Mouse (Mus musculus) spleen, postnatal 36 days (tissue): ENCODE measurements around the gene Lrrc47.
A peak's percentile ranks its signal among the peaks of the same experiment; 100 is the strongest.

Source experiments
- DNase-seq, 2 experiments: peaks; one replicate each; pipeline ENCODE4 v3.0.0; 2022; ENCODE audit warnings: low spot score in 2 of 2, mixed read lengths in 1 of 2

Lrrc47 gene

GRCm38 (mm10) chr4:154011646-154012089, at the start of gene Lrrc47:
TSS of gene Lrrc47 (plus strand) at chr4:154011731.
- DNase-seq = peak; percentile 81 to 84

- no peak for DNase-seq
Measured at GRCm38 (mm10) chr4:153962631-153963030, 48.9 kb upstream of the Lrrc47 start.

DNA sequence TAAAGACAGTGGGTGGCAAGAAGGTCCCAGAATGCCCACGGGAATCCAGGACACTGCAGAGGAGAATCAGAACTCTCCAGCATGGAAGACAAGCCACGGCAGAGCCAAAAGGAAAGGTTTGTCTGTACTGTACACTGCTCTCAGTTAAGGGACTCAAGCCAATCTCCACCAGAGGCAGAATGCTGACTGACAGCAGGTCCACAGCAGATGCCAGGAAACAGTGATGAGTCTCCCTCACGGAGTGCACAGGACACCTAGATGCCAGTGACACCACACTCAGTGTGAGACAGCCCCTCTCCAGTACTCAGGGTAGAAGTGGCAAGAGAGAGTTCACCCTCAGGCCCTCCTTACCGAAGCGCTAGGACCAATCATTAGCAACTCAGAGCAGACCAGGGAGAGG, 44.9 kb upstream of the Lrrc47 start:
- no peak for DNase-seq

DNA sequence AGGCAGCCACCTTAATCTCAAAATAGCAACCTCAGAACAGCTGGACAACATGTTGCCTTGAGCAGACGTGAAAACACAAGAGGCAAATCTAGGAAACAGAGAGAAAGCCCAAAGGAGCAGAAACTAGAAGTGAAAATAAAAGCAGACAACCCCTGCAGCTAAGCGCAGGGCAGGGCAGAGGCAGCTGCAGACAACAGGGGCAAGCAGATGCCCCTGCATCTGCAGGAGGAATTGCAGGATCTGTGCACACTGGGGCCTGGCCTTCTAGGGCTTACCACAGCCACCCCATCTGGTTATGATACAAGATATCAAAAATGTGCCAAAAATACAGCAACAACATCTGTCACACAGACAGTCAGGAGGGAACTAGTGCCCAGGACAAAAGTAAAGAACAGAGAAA, 44.0 kb upstream of the Lrrc47 start:
- DNase-seq = no peak

DNA sequence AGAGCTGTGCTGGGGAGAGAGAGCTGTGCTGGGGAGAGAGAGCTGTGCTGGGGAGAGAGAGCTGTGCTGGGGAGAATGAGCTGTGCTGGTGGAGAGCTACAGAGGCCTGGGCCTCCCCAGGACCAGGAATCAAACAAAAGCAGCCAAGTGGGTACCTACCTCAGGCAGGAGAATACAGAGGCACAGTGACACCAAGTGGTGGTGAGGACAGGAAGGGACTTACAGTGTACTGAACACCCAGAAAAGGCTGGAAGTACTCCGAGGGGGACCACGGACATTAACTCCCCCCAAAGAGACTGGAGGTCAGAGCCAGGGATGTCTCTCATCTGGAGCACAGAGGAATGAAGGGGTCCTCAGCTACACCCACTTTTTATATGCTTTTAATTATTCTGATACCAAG, 43.5 kb upstream of the Lrrc47 start:
- DNase-seq = no peak

GRCm38 (mm10) chr4:153974431-153975291, 36.9 kb upstream of the Lrrc47 start, which contains the start of the genes Dffb and Cep104:
TSS of gene Dffb (minus strand) at chr4:153975126.
TSS of gene Cep104 (plus strand) at chr4:153975194.
- DNase-seq = peak; percentile 85 to 87

DNA sequence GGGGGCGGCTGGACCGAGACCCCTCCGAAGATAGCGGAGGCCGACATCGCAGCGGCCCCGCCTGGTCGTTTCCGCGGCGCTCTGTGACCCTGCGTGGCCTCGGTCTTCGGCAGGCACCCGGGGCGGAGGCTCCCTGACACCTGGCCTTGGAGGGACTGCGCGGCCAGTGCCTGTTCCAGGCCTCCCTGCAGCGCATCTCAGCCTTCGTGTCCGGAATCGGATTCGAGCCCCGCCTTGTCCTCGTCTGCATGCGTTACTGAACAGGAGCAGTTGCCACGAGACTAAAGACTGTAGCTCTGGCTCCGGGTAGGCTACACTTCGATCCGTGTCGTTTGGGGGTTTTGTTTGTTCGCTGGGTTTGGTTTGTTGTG, 36.3 kb upstream of the Lrrc47 start:
- no peak for DNase-seq

- DNase-seq = no peak
Measured at GRCm38 (mm10) chr4:153975768-153976167, 35.8 kb upstream of the Lrrc47 start.

GRCm38 (mm10) chr4:153979243-153979642, 32.3 kb upstream of the Lrrc47 start:
- peak; percentile 65 to 67 for DNase-seq

DNA sequence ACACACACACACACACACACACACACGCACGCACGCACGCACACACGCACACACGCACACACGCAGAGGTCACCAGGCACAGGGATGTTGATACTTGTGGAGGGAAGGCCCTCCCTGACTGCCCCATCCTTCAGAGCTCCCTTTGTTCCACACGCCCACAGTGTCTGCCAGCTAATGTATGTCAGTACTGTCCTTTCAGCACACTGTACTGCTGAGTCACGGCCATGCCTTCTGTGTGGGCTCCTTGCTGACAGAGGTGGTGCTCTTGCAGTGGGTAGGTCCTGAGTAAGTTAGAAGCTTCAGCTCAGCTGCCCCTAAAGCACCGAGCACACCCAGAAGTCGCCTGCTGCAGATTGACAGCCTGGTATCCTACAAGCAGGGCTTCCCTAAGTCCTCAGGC, 31.1 kb upstream of the Lrrc47 start:
- DNase-seq = no peak

- DNase-seq = no peak
Measured at GRCm38 (mm10) chr4:153992715-153993114, 18.8 kb upstream of the Lrrc47 start.

DNA sequence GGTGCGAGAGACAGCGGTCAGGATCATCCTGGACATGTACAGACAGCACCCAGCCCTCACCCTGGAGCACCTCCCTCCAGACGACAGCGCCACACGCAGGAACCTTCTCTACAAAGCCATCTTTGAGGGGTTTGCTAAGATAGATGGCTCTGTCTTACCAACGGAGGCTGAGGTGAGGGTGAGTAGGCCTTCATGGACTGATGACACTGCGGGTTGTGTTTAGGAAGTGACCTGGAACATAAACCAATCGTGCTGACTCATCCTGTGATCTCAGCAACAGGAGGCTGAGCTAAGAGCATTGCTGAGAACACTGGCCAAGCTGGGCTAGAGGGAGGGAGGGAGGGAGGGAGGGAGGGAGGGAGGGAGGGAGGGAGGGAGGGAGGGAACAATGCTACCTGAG, 18.0 kb upstream of the Lrrc47 start:
- no peak for DNase-seq

DNA sequence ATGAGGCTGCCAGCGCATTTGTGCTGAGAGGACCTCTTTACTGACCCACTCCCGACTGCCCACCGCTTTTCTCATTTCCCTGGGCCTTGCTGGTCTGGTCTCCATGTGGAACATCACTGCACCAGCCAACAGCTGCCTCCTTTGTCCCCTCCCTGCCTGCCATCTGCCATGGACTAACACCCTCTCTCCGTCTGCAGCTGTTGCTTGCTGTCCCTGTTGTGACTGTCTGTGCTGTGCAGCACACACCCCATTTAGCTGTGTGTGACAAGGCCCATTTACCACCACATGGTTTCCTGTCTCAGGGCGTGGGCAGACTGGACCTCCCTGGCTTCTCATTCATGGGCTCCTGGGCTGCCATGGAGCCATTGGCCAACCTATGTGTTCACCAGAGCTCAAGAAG, 6.0 kb upstream of the Lrrc47 start:
- DNase-seq = no peak

GRCm38 (mm10) chr4:154006264-154006663, 5.3 kb upstream of the Lrrc47 start:
- no peak for DNase-seq

DNA sequence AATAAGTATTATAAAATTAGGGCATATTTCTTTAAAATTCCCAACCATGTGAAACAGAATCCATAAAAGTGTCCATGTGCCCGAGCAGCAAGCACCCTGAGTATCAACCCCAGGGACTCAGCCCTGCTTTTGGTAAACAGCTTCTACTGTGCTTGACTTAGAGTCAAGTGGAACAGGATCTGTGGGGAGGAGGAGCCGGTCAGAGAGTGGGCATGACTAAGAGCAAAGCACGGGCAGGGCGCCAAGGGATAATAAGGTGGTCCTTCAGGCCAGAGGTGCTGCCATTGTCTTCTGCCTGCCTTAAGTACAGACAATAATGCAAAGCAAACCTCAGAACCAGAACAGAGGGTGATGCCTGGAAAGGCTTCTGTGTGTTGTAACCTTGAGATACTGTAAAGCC, 3.8 kb upstream of the Lrrc47 start:
- DNase-seq = no peak

- DNase-seq = no peak
Measured at GRCm38 (mm10) chr4:154010907-154011645, 455 bp upstream of the Lrrc47 start.

GRCm38 (mm10) chr4:154012132-154012882, 776 bp downstream of the Lrrc47 start:
- no peak for DNase-seq

DNA sequence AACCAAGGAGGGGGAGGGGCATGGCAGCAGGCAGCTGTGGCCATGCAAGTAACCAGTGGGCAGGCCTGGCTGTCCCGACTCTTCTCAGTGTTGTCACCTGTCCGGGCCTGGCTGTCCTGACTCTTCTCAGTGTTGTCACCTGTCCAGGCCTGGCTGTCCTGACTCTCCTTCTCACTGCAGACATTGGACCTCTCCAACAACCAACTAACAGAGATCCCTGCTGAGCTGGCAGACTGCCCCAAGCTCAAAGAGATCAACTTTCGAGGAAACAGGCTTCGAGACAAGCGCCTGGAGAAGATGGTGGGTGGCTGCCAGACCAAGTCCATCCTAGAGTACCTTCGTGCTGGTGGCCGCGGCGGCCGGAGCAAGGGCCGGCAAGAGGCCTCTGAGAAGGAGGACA, 3.9 kb downstream of the Lrrc47 start:
- DNase-seq = no peak

GRCm38 (mm10) chr4:154019571-154019970, 8.0 kb downstream of the Lrrc47 start:
- DNase-seq = peak; percentile 24 to 36

GRCm38 (mm10) chr4:154021432-154021831, 9.9 kb downstream of the Lrrc47 start:
- DNase-seq = no peak

GRCm38 (mm10) chr4:154022407-154022806, 10.9 kb downstream of the Lrrc47 start:
- no peak for DNase-seq

- DNase-seq = no peak
Measured at GRCm38 (mm10) chr4:154022844-154023243, 11.3 kb downstream of the Lrrc47 start.
